Mouse (Mus musculus): ENCODE measurements around the gene Ccnd3.
"Not testable (repeated sequence)": the region's sequence is repeated elsewhere in the genome, so short reads cannot be mapped to it uniquely, and the experiment has no call there.

Ccnd3 gene

GRCm38 (mm10) chr17:47595248-47596161, 90.7 kb downstream of the Ccnd3 start:
- peak; percentile 66 to 74 for DNase-seq (ENCODE audit: low spot score in 2 of 2)

GRCm38 (mm10) chr17:47596162-47596838, 91.4 kb downstream of the Ccnd3 start:
- no peak for DNase-seq (ENCODE audit: low spot score in 2 of 2)

- no peak for DNase-seq (ENCODE audit: low spot score in 2 of 2)
These were observed 92.0 kb downstream of the Ccnd3 start for GRCm38 (mm10) chr17:47596839-47597164.

- DNase-seq (ENCODE audit: low spot score in 2 of 2) = no peak
These were observed 92.4 kb downstream of the Ccnd3 start for GRCm38 (mm10) chr17:47597261-47597660.

GRCm38 (mm10) chr17:47597838-47598579, 93.2 kb downstream of the Ccnd3 start:
- peak in 1 of 2 experiments; percentile 39 for DNase-seq (ENCODE audit: low spot score in 2 of 2)

GRCm38 (mm10) chr17:47598580-47599304, 93.9 kb downstream of the Ccnd3 start:
- not testable (repeated sequence) for DNase-seq (ENCODE audit: low spot score in 2 of 2)

GRCm38 (mm10) chr17:47599511-47600297, 94.9 kb downstream of the Ccnd3 start:
- peak in 1 of 2 experiments; percentile 28 for DNase-seq (ENCODE audit: low spot score in 2 of 2)

GRCm38 (mm10) chr17:47600601-47601388, 95.9 kb downstream of the Ccnd3 start:
- no peak for DNase-seq (ENCODE audit: low spot score in 2 of 2)

GRCm38 (mm10) chr17:47601389-47601755, 96.5 kb downstream of the Ccnd3 start:
- no peak for DNase-seq (ENCODE audit: low spot score in 2 of 2)

GRCm38 (mm10) chr17:47602289-47602688, 97.4 kb downstream of the Ccnd3 start:
- DNase-seq (ENCODE audit: low spot score in 2 of 2) = no peak

GRCm38 (mm10) chr17:47606220-47606619, 101.4 kb downstream of the Ccnd3 start:
- no peak for DNase-seq (ENCODE audit: low spot score in 2 of 2)

- DNase-seq (ENCODE audit: low spot score in 2 of 2) = no peak
These were observed 104.3 kb downstream of the Ccnd3 start for GRCm38 (mm10) chr17:47609182-47609581.

GRCm38 (mm10) chr17:47610849-47611660, 106.2 kb downstream of the Ccnd3 start, which contains the start of the genes Bysl, Med20 and Gm20517:
TSS of gene Bysl (minus strand) at chr17:47611492.
TSS of gene Med20 (plus strand) at chr17:47611582.
TSS of gene Gm20517 (plus strand) at chr17:47611589.
- peak; percentile 92 to 97 for DNase-seq (ENCODE audit: low spot score in 2 of 2)

GRCm38 (mm10) chr17:47611661-47611982, 106.8 kb downstream of the Ccnd3 start:
- no peak for DNase-seq (ENCODE audit: low spot score in 2 of 2)

GRCm38 (mm10) chr17:47614018-47614417, 109.2 kb downstream of the Ccnd3 start:
- no peak for DNase-seq (ENCODE audit: low spot score in 2 of 2)

GRCm38 (mm10) chr17:47616119-47616518, 111.3 kb downstream of the Ccnd3 start:
- no peak for DNase-seq (ENCODE audit: low spot score in 2 of 2)

GRCm38 (mm10) chr17:47616652-47617051, 111.8 kb downstream of the Ccnd3 start:
- no peak for DNase-seq (ENCODE audit: low spot score in 2 of 2)

- DNase-seq (ENCODE audit: low spot score in 2 of 2) = no peak
These were observed 112.9 kb downstream of the Ccnd3 start for GRCm38 (mm10) chr17:47617605-47618307.

Data from urinary bladder, postnatal 4 days (tissue).